In the genomic region with DNA sequence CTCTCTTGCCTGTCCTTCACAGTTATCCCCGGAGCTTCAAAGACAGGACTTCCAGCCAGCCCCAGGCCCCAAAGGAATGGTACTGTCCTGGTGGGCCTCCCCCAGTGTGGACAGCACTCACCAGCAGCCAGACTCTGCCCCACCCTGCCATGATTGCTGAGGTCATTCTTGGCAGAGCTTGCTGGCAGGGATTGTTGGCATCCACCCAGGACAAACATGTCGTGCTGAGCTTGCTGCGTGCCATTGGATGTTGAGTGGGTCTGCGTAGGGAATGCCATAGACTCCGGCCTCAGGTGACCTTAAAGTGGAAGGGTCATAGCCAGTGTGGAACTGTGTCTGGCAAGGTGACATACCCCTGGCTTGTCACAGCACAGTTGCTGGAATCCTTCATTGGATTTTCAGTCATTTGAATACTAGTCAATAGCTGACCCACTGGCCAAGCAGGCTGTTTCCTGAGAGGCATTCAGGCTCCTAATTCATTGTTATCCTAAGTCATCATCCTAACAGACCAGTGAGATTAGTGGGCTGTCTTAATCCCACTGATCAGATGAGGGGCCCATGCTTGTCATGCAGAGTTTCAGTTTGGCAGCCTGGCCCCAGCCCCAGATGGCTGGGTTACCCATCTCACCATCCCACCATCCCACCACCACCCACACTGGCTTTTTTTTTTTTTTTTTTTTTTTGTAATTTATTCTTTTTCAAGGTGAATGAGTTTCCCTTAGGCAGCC, we compare ENCODE assay signal across 7 mouse cellular contexts. TPM values are rescaled to one million over a fixed set of nuclear protein-coding genes. Genes with fewer than 3 reads are reported as not detected.
DNase-seq lines count a peak whose midpoint lies in the region; ATAC-seq lines count a peak whose summit lies in the region.

No protein-coding gene starts in this region.

- no peak for ATAC-seq in forebrain, embryonic 12.5 days (ENCODE audit: low FRiP score)
- peak; percentile 86 for ATAC-seq in heart, embryonic 14.5 days (ENCODE audit: insufficient number of reproducible peaks, insufficient read depth, low FRiP score, low read depth)
- ATAC-seq in liver, embryonic 12.5 days, result 0 out of 2 replicates have a peak, but pooled peaks have one; percentile 8

- DNase-seq in adrenal gland, postnatal 4 days (ENCODE audit: low spot score in 2 of 2), result peak; percentile 36 to 76
- peak; percentile 90 to 93 for DNase-seq in kidney, postnatal 36 days
- DNase-seq in retina, postnatal 1 day, result peak; percentile 81
- no peak for DNase-seq in c-Kit-positive CD71-positive TER-119-positive erythroid progenitor cells, embryonic 14.5 days (ENCODE audit: low spot score)

- no peak overlapping the region for H3K9ac ChIP-seq in forebrain, embryonic 12.5 days
- no peak overlapping the region for H3K9ac ChIP-seq in heart, embryonic 14.5 days (ENCODE audit: low read length)
- no peak overlapping the region for H3K9ac ChIP-seq in liver, embryonic 12.5 days

- H3K27ac ChIP-seq in forebrain, embryonic 12.5 days, result 0 out of 2 replicates have a peak overlapping the region, but pooled peaks have one; percentile 5
- H3K27ac ChIP-seq in heart, embryonic 14.5 days (replicated peaks in 1 of 2; ENCODE audit: control insufficient read depth in 1 of 2, insufficient read depth in 1 of 2, low read depth in 2 of 2, low read length in 2 of 2), result peak overlapping the region; percentile 68 to 83
- no peak overlapping the region for H3K27ac ChIP-seq in liver, embryonic 12.5 days

- H3K4me1 ChIP-seq in forebrain, embryonic 12.5 days, result peaks cover 20% of the 10 kb centered on the region
- H3K4me1 ChIP-seq in heart, embryonic 14.5 days (ENCODE audit: control insufficient read depth in 2 of 2, insufficient read depth in 2 of 2, low read length in 2 of 2), result peaks cover 37 to 42% of the 10 kb centered on the region in 2 experiments
- H3K4me1 ChIP-seq in liver, embryonic 12.5 days, result 0 out of 2 replicates have a peak, but pooled peaks cover 2% of the 10 kb centered on the region

- 64% methylated on average over 5 of the region's 5 CpGs for WGBS in forebrain, embryonic 12.5 days
- WGBS in heart, embryonic 14.5 days, result 2% methylated on average over 5 of the region's 5 CpGs
- WGBS in liver, embryonic 12.5 days (ENCODE audit: insufficient replicate concordance), result 62% methylated on average over 5 of the region's 5 CpGs

- no peaks in the 10 kb centered on the region for H3K9me3 ChIP-seq in forebrain, embryonic 12.5 days
- no peaks in the 10 kb centered on the region for H3K9me3 ChIP-seq in heart, embryonic 14.5 days (ENCODE audit: control insufficient read depth, low read length)
- no peaks in the 10 kb centered on the region for H3K9me3 ChIP-seq in liver, embryonic 12.5 days (replicated peaks)

- H3K4me3 ChIP-seq in forebrain, embryonic 12.5 days (replicated peaks), result no peak overlapping the region
- H3K4me3 ChIP-seq in heart, embryonic 14.5 days (ENCODE audit: control insufficient read depth in 1 of 2, insufficient read depth in 1 of 2, low read depth in 1 of 2, low read length in 2 of 2), result no peak overlapping the region
- no peak overlapping the region for H3K4me3 ChIP-seq in liver, embryonic 12.5 days

- no peaks in the 10 kb centered on the region for H3K36me3 ChIP-seq in forebrain, embryonic 12.5 days (replicated peaks)
- H3K36me3 ChIP-seq in heart, embryonic 14.5 days (ENCODE audit: control insufficient read depth, insufficient read depth, low read length), result peaks cover 4% of the 10 kb centered on the region; the same call in 1 of the 2 replicates
- H3K36me3 ChIP-seq in liver, embryonic 12.5 days, result no peaks in the 10 kb centered on the region

- H3K4me2 ChIP-seq in forebrain, embryonic 12.5 days, result no peak overlapping the region
- peak overlapping the region; percentile 21 for H3K4me2 ChIP-seq in heart, embryonic 14.5 days (ENCODE audit: low read length)
- H3K4me2 ChIP-seq in liver, embryonic 12.5 days, result no peak overlapping the region

- H3K27me3 ChIP-seq in forebrain, embryonic 12.5 days, result no peaks in the 10 kb centered on the region
- no peaks in the 10 kb centered on the region for H3K27me3 ChIP-seq in heart, embryonic 14.5 days (ENCODE audit: control insufficient read depth, insufficient read depth, low read length)
- H3K27me3 ChIP-seq in liver, embryonic 12.5 days (replicated peaks), result no peaks in the 10 kb centered on the region

RNA-seq across cellular contexts. Expression of a gene that starts 42.0 kb away (rescaled TPM):
- 10 to 100 TPM; 52.9 to 66.2 TPM for total RNA-seq in adrenal gland, postnatal 4 days (2021)
- 3.1 and 5.9 TPM in 2 replicates for polyA plus RNA-seq in forebrain, embryonic 12.5 days (2016; fragmentation: Nextera tagmentation; extraction: Ambion mirVana)
- polyA plus RNA-seq in heart, embryonic 14.5 days (2014; fragmentation: Nextera tagmentation; extraction: Ambion mirVana), result 60.0 and 73.5 TPM in 2 replicates
- polyA plus RNA-seq in liver, embryonic 12.5 days (2016; fragmentation: Nextera tagmentation; extraction: Ambion mirVana), result 0.75 and 2.1 TPM in 2 replicates

RNA-seq across cellular contexts. Expression of a gene that starts 53.9 kb away (rescaled TPM):
- 100 to 1,000 TPM in 1 of 2 experiments, under 1 TPM in 1; 0.06 to 107 TPM for total RNA-seq in adrenal gland, postnatal 4 days (2021)
- polyA plus RNA-seq in forebrain, embryonic 12.5 days (2016; fragmentation: Nextera tagmentation; extraction: Ambion mirVana), result not detected in 2 replicates
- polyA plus RNA-seq in heart, embryonic 14.5 days (2014; fragmentation: Nextera tagmentation; extraction: Ambion mirVana), result not detected in 2 replicates
- not detected in 2 replicates for polyA plus RNA-seq in liver, embryonic 12.5 days (2016; fragmentation: Nextera tagmentation; extraction: Ambion mirVana)
